Mouse (Mus musculus) heart, embryonic 16.5 days (tissue): ENCODE measurements around the gene Olfr412. TPM values are rescaled to one million over a fixed set of nuclear protein-coding genes. Genes with fewer than 3 reads are reported as not detected.

Source experiments
- ATAC-seq: fragments of 200-750 bp; cut with Nextera tagmentation; replicated peaks from 2 replicates; pipeline ENCODE4 v1.8.0; 2017; ENCODE audit warnings: moderate number of reproducible peaks; ENCODE audit not compliant: insufficient read depth, low FRiP score; ENCODE audit errors: extremely low read depth
- H3K27ac ChIP-seq: fragments of 300-500 bp; sonication (generic); 2 replicates; pipeline ENCODE4 v1.5.1; 2014; ENCODE audit warnings: mild to moderate bottlenecking, low read length, control low read depth, moderate library complexity
- H3K27me3 ChIP-seq: fragments of 300-500 bp; sonication (generic); 2 replicates; pipeline ENCODE4 v1.6.1; 2014; ENCODE audit warnings: low read length, mixed read lengths; ENCODE audit not compliant: control insufficient read depth, insufficient read depth
- H3K36me3 ChIP-seq: fragments of 300-500 bp; sonication (generic); 2 replicates; pipeline ENCODE4 v1.6.1; 2014; ENCODE audit not compliant: control insufficient read depth, insufficient read depth
- H3K4me1 ChIP-seq: fragments of 300-500 bp; sonication (generic); 2 replicates; pipeline ENCODE4 v1.6.1; 2014; ENCODE audit warnings: low read length, mixed read lengths; ENCODE audit not compliant: control insufficient read depth, insufficient read depth
- H3K4me2 ChIP-seq: fragments of 300-500 bp; sonication (generic); 2 replicates; pipeline ENCODE4 v1.6.1; 2014; ENCODE audit warnings: low read depth, mild to moderate bottlenecking, control low read depth, low read length
- H3K4me3 ChIP-seq: fragments of 300-500 bp; sonication (generic); 2 replicates; pipeline ENCODE4 v1.5.1; 2014; ENCODE audit warnings: mild to moderate bottlenecking, control low read depth, low read length
- H3K9ac ChIP-seq: fragments of 300-500 bp; sonication (generic); 2 replicates; pipeline ENCODE4 v1.6.1; 2014; ENCODE audit warnings: low read length, control low read depth
- H3K9me3 ChIP-seq: fragments of 300-500 bp; sonication (generic); replicated peaks from 2 replicates; pipeline ENCODE4 v1.6.1; 2016; ENCODE audit warnings: low read length; ENCODE audit not compliant: control insufficient read depth
- WGBS: fragments of 180-500 bp; shearing (Covaris S2); extraction: QIAGEN DNeasy Blood & Tissue Kit; methylation state at CpG from one replicate; pipeline ENCODE4 v1.1.7; 2014; 5-methylcytosine and 5-hydroxymethylcytosine counted together
- polyA plus RNA-seq: library from polyadenylated mRNA; unstranded; fragments of >200 nt; fragmentation: Nextera tagmentation; extraction: Ambion mirVana; gene quantifications from 2 replicates; pipeline ENCODE4 v1.2.1, GENCODE M21; 2015

Olfr412 gene
- polyA plus RNA-seq, 1 experiment from 2014 or later = not detected

- Histone ChIP-seq H3K27ac (peak overlapping the region; percentile 49), H3K9ac (0 out of 2 replicates have a peak overlapping the region, but pooled peaks have one; percentile 14), H3K36me3 (no peaks in the 10 kb centered on the region), H3K9me3 (no peaks in the 10 kb centered on the region), H3K4me1 (peaks cover 30% of the 10 kb centered on the region), H3K4me2 (0 out of 2 replicates have a peak overlapping the region, but pooled peaks have one; percentile 5), H3K4me3 (no peak overlapping the region), H3K27me3 (no peaks in the 10 kb centered on the region)
- 0 out of 2 replicates have a peak, but pooled peaks have one; percentile 4 for ATAC-seq
- WGBS = 62% methylated on average over 5 of the region's 5 CpGs
These were observed 47.5 kb downstream of the Olfr412 start for GRCm38 (mm10) chr11:74409447-74409754.

- H3K4me1 ChIP-seq = peaks cover 30% of the 10 kb centered on the region
- no peaks in the 10 kb centered on the region for H3K36me3 ChIP-seq
- H3K4me2 ChIP-seq = no peak overlapping the region
- peak overlapping the region; percentile 49; the same call in 1 of the 2 replicates for H3K27ac ChIP-seq
- no peaks in the 10 kb centered on the region for H3K27me3 ChIP-seq
- 22% methylated on average over 4 of the region's 4 CpGs for WGBS
- H3K9me3 ChIP-seq = no peaks in the 10 kb centered on the region
- H3K4me3 ChIP-seq = no peak overlapping the region
- ATAC-seq = peak; percentile 70
- 0 out of 2 replicates have a peak overlapping the region, but pooled peaks have one; percentile 14 for H3K9ac ChIP-seq
These were observed 47.9 kb downstream of the Olfr412 start for GRCm38 (mm10) chr11:74409757-74410174.

- 79% methylated on average over 3 of the region's 3 CpGs for WGBS
- Histone ChIP-seq H3K27me3 (no peaks in the 10 kb centered on the region), H3K4me3 (no peak overlapping the region), H3K9me3 (no peaks in the 10 kb centered on the region), H3K36me3 (no peaks in the 10 kb centered on the region), H3K4me2 (no peak overlapping the region), H3K4me1 (peaks cover 29% of the 10 kb centered on the region), H3K27ac (no peak overlapping the region), H3K9ac (no peak overlapping the region)
- no peak for ATAC-seq
These were observed 50.1 kb downstream of the Olfr412 start for GRCm38 (mm10) chr11:74411943-74412342.

- H3K36me3 ChIP-seq = no peaks in the 10 kb centered on the region
- no peak overlapping the region for H3K27ac ChIP-seq
- WGBS = 80% methylated on average over 3 of the region's 3 CpGs
- no peak overlapping the region for H3K9ac ChIP-seq
- H3K4me3 ChIP-seq = no peak overlapping the region
- ATAC-seq = no peak
- H3K4me2 ChIP-seq = no peak overlapping the region
- peaks cover 29% of the 10 kb centered on the region for H3K4me1 ChIP-seq
- H3K27me3 ChIP-seq = no peaks in the 10 kb centered on the region
- H3K9me3 ChIP-seq = no peaks in the 10 kb centered on the region
These were observed 50.6 kb downstream of the Olfr412 start for GRCm38 (mm10) chr11:74412462-74412861.

- H3K4me1 ChIP-seq = peaks cover 27% of the 10 kb centered on the region
- H3K36me3 ChIP-seq = no peaks in the 10 kb centered on the region
- H3K27me3 ChIP-seq = no peaks in the 10 kb centered on the region
- H3K4me3 ChIP-seq = no peak overlapping the region
- no peak for ATAC-seq
- no peak overlapping the region for H3K9ac ChIP-seq
- H3K27ac ChIP-seq = no peak overlapping the region
- H3K9me3 ChIP-seq = no peaks in the 10 kb centered on the region
- H3K4me2 ChIP-seq = no peak overlapping the region
- 66% methylated on average over 3 of the region's 3 CpGs for WGBS
These were observed 51.6 kb downstream of the Olfr412 start for GRCm38 (mm10) chr11:74413449-74413972.

GRCm38 (mm10) chr11:74414112-74414511 is 52.2 kb downstream of the Olfr412 start:
- no peaks in the 10 kb centered on the region for H3K27me3 ChIP-seq
- no peak for ATAC-seq
- no peaks in the 10 kb centered on the region for H3K36me3 ChIP-seq
- no peaks in the 10 kb centered on the region for H3K9me3 ChIP-seq
- H3K4me3 ChIP-seq = no peak overlapping the region
- no peak overlapping the region for H3K4me2 ChIP-seq
- no peak overlapping the region for H3K9ac ChIP-seq
- H3K27ac ChIP-seq = no peak overlapping the region
- peaks cover 22% of the 10 kb centered on the region for H3K4me1 ChIP-seq
- WGBS = 50% methylated on average over 9 of the region's 9 CpGs

- Histone ChIP-seq H3K27me3 (no peaks in the 10 kb centered on the region), H3K4me2 (no peak overlapping the region), H3K9ac (no peak overlapping the region), H3K9me3 (no peaks in the 10 kb centered on the region), H3K27ac (no peak overlapping the region), H3K4me1 (peaks cover 7% of the 10 kb centered on the region), H3K36me3 (no peaks in the 10 kb centered on the region), H3K4me3 (no peak overlapping the region)
- ATAC-seq = no peak
- whole genome bisulfite sequencing = 79% methylated on average over 12 of the region's 12 CpGs
These were observed 53.9 kb downstream of the Olfr412 start for GRCm38 (mm10) chr11:74415736-74416135.

Other genes with a start within 250 kb of the Olfr412 start
- gene Olfr401, start 248.4 kb upstream of the Olfr412 start, polyA plus RNA-seq = not detected in 2 replicates
- gene Olfr402, start 208.5 kb upstream of the Olfr412 start, polyA plus RNA-seq = not detected in 2 replicates
- not detected in 2 replicates for gene Olfr403, start 175.8 kb upstream of the Olfr412 start, polyA plus RNA-seq
- not detected in 2 replicates for gene Olfr43, start 150.7 kb upstream of the Olfr412 start, polyA plus RNA-seq
- not detected in 2 replicates for gene Olfr406, start 102.3 kb upstream of the Olfr412 start, polyA plus RNA-seq
- not detected in 2 replicates for gene Olfr59, start 78.3 kb upstream of the Olfr412 start, polyA plus RNA-seq
- gene Olfr410, start 24.0 kb upstream of the Olfr412 start, polyA plus RNA-seq = not detected in 2 replicates
- gene Olfr411, start 9.4 kb upstream of the Olfr412 start, polyA plus RNA-seq = not detected in 2 replicates
- 2.0 and 3.0 TPM in 2 replicates for gene Rap1gap2, start 248.8 kb downstream of the Olfr412 start, polyA plus RNA-seq